Mouse (Mus musculus): ENCODE data around the gene Npas3. TPM values are rescaled to one million over a fixed set of nuclear protein-coding genes. Genes with fewer than 3 reads are reported as not detected.

The Npas3 gene
- total and polyA plus RNA-seq, 2 experiments from 2014 or later = 16.6 to 28.3 TPM

GRCm38 (mm10) chr12:53963534-53963933 is 715.1 kb downstream of the Npas3 start:
- H3K27ac ChIP-seq (ENCODE audit: low read depth, low read length) = no peak overlapping the region
- no peak overlapping the region for H3K4me3 ChIP-seq (ENCODE audit: low read depth, low read length)
- ATAC-seq = no peak
- no peaks in the 10 kb centered on the region for H3K4me1 ChIP-seq (ENCODE audit: insufficient read depth)
- no peak for TF ChIP-seq CTCF (IDR thresholded peaks at IDR 0.05; ENCODE audit: low read depth)
- H3K9me3 ChIP-seq (ENCODE audit: low read length) = no peaks in the 10 kb centered on the region
- no peaks in the 10 kb centered on the region for H3K36me3 ChIP-seq (ENCODE audit: insufficient read depth)
- no peak for DNase-seq
- 88% methylated on average over 5 of the region's 5 CpGs for WGBS
- no peak overlapping the region for H3K4me2 ChIP-seq (ENCODE audit: low read depth)
- no peaks in the 10 kb centered on the region for H3K27me3 ChIP-seq (ENCODE audit: insufficient read depth, low read length)
- no peak overlapping the region for H3K9ac ChIP-seq

- H3K27ac ChIP-seq (ENCODE audit: low read depth, low read length) = no peak overlapping the region
- no peaks in the 10 kb centered on the region for H3K36me3 ChIP-seq (ENCODE audit: insufficient read depth)
- no peak for TF ChIP-seq CTCF (IDR thresholded peaks at IDR 0.05; ENCODE audit: low read depth)
- H3K27me3 ChIP-seq (ENCODE audit: insufficient read depth, low read length) = no peaks in the 10 kb centered on the region
- no peaks in the 10 kb centered on the region for H3K9me3 ChIP-seq (ENCODE audit: low read length)
- WGBS = 84% methylated on average over 10 of the region's 10 CpGs
- H3K9ac ChIP-seq = no peak overlapping the region
- no peak overlapping the region for H3K4me3 ChIP-seq (ENCODE audit: low read depth, low read length)
- ATAC-seq (no peak), DNase-seq (no peak)
- H3K4me1 ChIP-seq (ENCODE audit: insufficient read depth) = no peaks in the 10 kb centered on the region
- H3K4me2 ChIP-seq (ENCODE audit: low read depth) = no peak overlapping the region
Measured at GRCm38 (mm10) chr12:53969378-53970174, 721.1 kb downstream of the Npas3 start.

- no peaks in the 10 kb centered on the region for H3K27me3 ChIP-seq (ENCODE audit: insufficient read depth, low read length)
Measured at GRCm38 (mm10) chr12:53970721-53971120, 722.2 kb downstream of the Npas3 start.

GRCm38 (mm10) chr12:53973414-53973813 is 724.9 kb downstream of the Npas3 start:
- no peak overlapping the region for H3K4me2 ChIP-seq (ENCODE audit: low read depth)
- 47% methylated on average over 6 of the region's 6 CpGs for WGBS
- H3K4me3 ChIP-seq (ENCODE audit: low read depth, low read length) = no peak overlapping the region
- H3K27me3 ChIP-seq (ENCODE audit: insufficient read depth, low read length) = no peaks in the 10 kb centered on the region
- H3K9me3 ChIP-seq (ENCODE audit: low read length) = no peaks in the 10 kb centered on the region
- H3K4me1 ChIP-seq (ENCODE audit: insufficient read depth) = no peaks in the 10 kb centered on the region
- no peak for TF ChIP-seq CTCF (IDR thresholded peaks at IDR 0.05; ENCODE audit: low read depth)
- no peak overlapping the region for H3K27ac ChIP-seq (ENCODE audit: low read depth, low read length)
- H3K36me3 ChIP-seq (ENCODE audit: insufficient read depth) = no peaks in the 10 kb centered on the region
- no peak overlapping the region for H3K9ac ChIP-seq
- ATAC-seq = no peak
- no peak for DNase-seq

More at GRCm38 (mm10) chr12:53970721-53971120, 722.2 kb downstream of the Npas3 start:
- H3K4me3 ChIP-seq (ENCODE audit: low read depth, low read length) = no peak overlapping the region
- no peaks in the 10 kb centered on the region for H3K36me3 ChIP-seq (ENCODE audit: insufficient read depth)
- no peak overlapping the region for H3K4me2 ChIP-seq (ENCODE audit: low read depth)
- DNase-seq (no peak), ATAC-seq (no peak)
- no peak overlapping the region for H3K9ac ChIP-seq
- H3K4me1 ChIP-seq (ENCODE audit: insufficient read depth) = no peaks in the 10 kb centered on the region
- H3K27ac ChIP-seq (ENCODE audit: low read depth, low read length) = no peak overlapping the region
- no peak for TF ChIP-seq CTCF (IDR thresholded peaks at IDR 0.05; ENCODE audit: low read depth)
- H3K9me3 ChIP-seq (ENCODE audit: low read length) = no peaks in the 10 kb centered on the region
- WGBS = 94% methylated on average over 7 of the region's 7 CpGs

GRCm38 (mm10) chr12:53981575-53982507 is 733.4 kb downstream of the Npas3 start:
- WGBS = 71% methylated on average over 9 of the region's 9 CpGs
- no peak overlapping the region for H3K4me3 ChIP-seq (ENCODE audit: low read depth, low read length)
- no peaks in the 10 kb centered on the region for H3K36me3 ChIP-seq (ENCODE audit: insufficient read depth)
- TF ChIP-seq CTCF (IDR thresholded peaks at IDR 0.05; ENCODE audit: low read depth) = no peak
- peak; percentile 41 for DNase-seq
- no peak overlapping the region for H3K4me2 ChIP-seq (ENCODE audit: low read depth)
- H3K4me1 ChIP-seq (ENCODE audit: insufficient read depth) = no peaks in the 10 kb centered on the region
- no peaks in the 10 kb centered on the region for H3K9me3 ChIP-seq (ENCODE audit: low read length)
- ATAC-seq = peak; percentile 85
- H3K9ac ChIP-seq = no peak overlapping the region
- H3K27ac ChIP-seq (ENCODE audit: low read depth, low read length) = no peak overlapping the region
- no peaks in the 10 kb centered on the region for H3K27me3 ChIP-seq (ENCODE audit: insufficient read depth, low read length)

- Histone ChIP-seq H3K4me2 (ENCODE audit: low read depth) (no peak overlapping the region), H3K9me3 (ENCODE audit: low read length) (no peaks in the 10 kb centered on the region), H3K4me1 (ENCODE audit: insufficient read depth) (no peaks in the 10 kb centered on the region), H3K9ac (no peak overlapping the region), H3K27ac (ENCODE audit: low read depth, low read length) (no peak overlapping the region), H3K36me3 (ENCODE audit: insufficient read depth) (no peaks in the 10 kb centered on the region), H3K4me3 (ENCODE audit: low read depth, low read length) (no peak overlapping the region), H3K27me3 (ENCODE audit: insufficient read depth, low read length) (no peaks in the 10 kb centered on the region)
- WGBS = 82% methylated on average over 7 of the region's 7 CpGs
- no peak for TF ChIP-seq CTCF (IDR thresholded peaks at IDR 0.05; ENCODE audit: low read depth)
- ATAC-seq (no peak), DNase-seq (no peak)
Measured at GRCm38 (mm10) chr12:53983946-53984345, 735.5 kb downstream of the Npas3 start.

Measured in forebrain, postnatal 0 days (tissue).